Mouse (Mus musculus) limb, embryonic 12.5 days (tissue): ENCODE results near the gene Supt7l. TPM values are rescaled to one million over a fixed set of nuclear protein-coding genes. Genes with fewer than 3 reads are reported as not detected.
"Not testable (repeated sequence)": the region's sequence is repeated elsewhere in the genome, so short reads cannot be mapped to it uniquely, and the experiment has no call there.

Experiments
- ATAC-seq: fragments of 200-750 bp; cut with Nextera tagmentation; 2 replicates; pipeline ENCODE4 v1.8.0; 2017; ENCODE audit warnings: low read depth, moderate TSS enrichment; ENCODE audit not compliant: insufficient number of reproducible peaks, insufficient read depth, low FRiP score, low TSS enrichment
- H3K27ac ChIP-seq: fragments of 300-500 bp; sonication (generic); 2 replicates; pipeline ENCODE4 v1.5.1; 2016; ENCODE audit warnings: mild to moderate bottlenecking, moderate library complexity
- H3K27me3 ChIP-seq: fragments of 300-500 bp; sonication (generic); 2 replicates; pipeline ENCODE4 v1.6.1; 2016; ENCODE audit warnings: mild to moderate bottlenecking, moderate library complexity
- H3K36me3 ChIP-seq: fragments of 300-500 bp; sonication (generic); 2 replicates; pipeline ENCODE4 v1.6.1; 2016; ENCODE audit warnings: mild to moderate bottlenecking, moderate library complexity
- H3K4me1 ChIP-seq: fragments of 300-500 bp; sonication (generic); replicated peaks from 2 replicates; pipeline ENCODE4 v1.6.1; 2016
- H3K4me2 ChIP-seq: fragments of 300-500 bp; sonication (generic); 2 replicates; pipeline ENCODE4 v1.6.1; 2016; ENCODE audit warnings: mild to moderate bottlenecking, moderate library complexity
- H3K4me3 ChIP-seq: fragments of 300-500 bp; sonication (generic); replicated peaks from 2 replicates; pipeline ENCODE4 v1.5.1; 2016; ENCODE audit warnings: mild to moderate bottlenecking
- H3K9ac ChIP-seq: fragments of 300-500 bp; sonication (generic); replicated peaks from 2 replicates; pipeline ENCODE4 v1.6.1; 2016; ENCODE audit warnings: mild to moderate bottlenecking, moderate library complexity
- H3K9me3 ChIP-seq: fragments of 300-500 bp; sonication (generic); 2 replicates; pipeline ENCODE4 v1.6.1; 2016; ENCODE audit warnings: mild to moderate bottlenecking, moderate library complexity
- WGBS: fragments of 180-500 bp; shearing (Covaris S2); methylation state at CpG from one replicate; pipeline ENCODE4 v1.1.7; 2016; 5-methylcytosine and 5-hydroxymethylcytosine counted together
- polyA plus RNA-seq: library from polyadenylated mRNA; unstranded; fragments of >200 nt; fragmentation: Nextera tagmentation; extraction: Ambion mirVana; gene quantifications from 2 replicates; pipeline ENCODE4 v1.2.1, GENCODE M21; 2016

The Supt7l gene
- polyA plus RNA-seq: 31.0 TPM in 2 replicates

GRCm38 (mm10) chr5:31527707-31528106 lies at the start of gene Supt7l:
Gene Supt7l, minus strand, starts transcription at chr5:31527807.
- H3K9ac ChIP-seq: peak within 1 kb of the TSS; percentile 89
- not testable (repeated sequence) for H3K27me3 ChIP-seq, ATAC-seq, H3K9me3 ChIP-seq
- peaks cover 44% of the 10 kb centered on the region for H3K36me3 ChIP-seq
- peaks cover 22% of the 10 kb centered on the region for H3K4me1 ChIP-seq
- H3K4me2 ChIP-seq: peak within 1 kb of the TSS; percentile 97
- peak within 1 kb of the TSS; percentile 98 for H3K4me3 ChIP-seq
- 82% methylated on average over 11 of the region's 11 CpGs for WGBS
- peak within 1 kb of the TSS; percentile 87 for H3K27ac ChIP-seq

- H3K4me3 ChIP-seq: no peak overlapping the region
- no peaks in the 10 kb centered on the region for H3K27me3 ChIP-seq
- H3K4me1 ChIP-seq: peaks cover under 1% of the 10 kb centered on the region; the same call in 1 of the 2 replicates
- WGBS: 84% methylated on average over 7 of the region's 7 CpGs
- H3K9ac ChIP-seq: no peak overlapping the region
- no peaks in the 10 kb centered on the region for H3K36me3 ChIP-seq
- no peak for ATAC-seq
- H3K27ac ChIP-seq: no peak overlapping the region
- no peak overlapping the region for H3K4me2 ChIP-seq
- H3K9me3 ChIP-seq: no peaks in the 10 kb centered on the region
Measured at GRCm38 (mm10) chr5:31576539-31576975, 49.0 kb upstream of the Supt7l start.

- no peak for ATAC-seq
- H3K36me3 ChIP-seq: no peaks in the 10 kb centered on the region
- no peak overlapping the region for H3K27ac ChIP-seq
- no peak overlapping the region for H3K9ac ChIP-seq
- 93% methylated on average over 3 of the region's 3 CpGs for whole genome bisulfite sequencing
- no peak overlapping the region for H3K4me3 ChIP-seq
- H3K4me2 ChIP-seq: no peak overlapping the region
- H3K4me1 ChIP-seq: peaks cover 13% of the 10 kb centered on the region; the same call in 1 of the 2 replicates
- no peaks in the 10 kb centered on the region for H3K9me3 ChIP-seq
- H3K27me3 ChIP-seq: no peaks in the 10 kb centered on the region
Measured at GRCm38 (mm10) chr5:31573722-31574121, 46.1 kb upstream of the Supt7l start.

GRCm38 (mm10) chr5:31571023-31571608 lies 43.5 kb upstream of the Supt7l start:
- Histone ChIP-seq H3K4me1 (peaks cover 13% of the 10 kb centered on the region; the same call in 1 of the 2 replicates), H3K4me3 (no peak overlapping the region), H3K4me2 (peak overlapping the region; percentile 40), H3K36me3 (no peaks in the 10 kb centered on the region), H3K9ac (no peak overlapping the region; the same call in 1 of the 2 replicates), H3K9me3 (no peaks in the 10 kb centered on the region), H3K27me3 (no peaks in the 10 kb centered on the region), H3K27ac (no peak overlapping the region)
- ATAC-seq: no peak
- WGBS: 13% methylated on average over 20 of the region's 20 CpGs

- Histone ChIP-seq H3K9me3 (no peaks in the 10 kb centered on the region), H3K4me2 (no peak overlapping the region), H3K4me1 (peaks cover 13% of the 10 kb centered on the region; the same call in 1 of the 2 replicates), H3K27ac (no peak overlapping the region), H3K27me3 (no peaks in the 10 kb centered on the region), H3K9ac (no peak overlapping the region), H3K4me3 (no peak overlapping the region), H3K36me3 (no peaks in the 10 kb centered on the region)
- WGBS: 88% methylated on average over 5 of the region's 5 CpGs
- ATAC-seq: no peak
Measured at GRCm38 (mm10) chr5:31567951-31568657, 40.5 kb upstream of the Supt7l start.

GRCm38 (mm10) chr5:31566457-31566856 lies 38.9 kb upstream of the Supt7l start:
- 64% methylated on average over 3 of the region's 3 CpGs for WGBS
- no peak overlapping the region for H3K9ac ChIP-seq
- H3K4me1 ChIP-seq: peaks cover 11% of the 10 kb centered on the region; the same call in 1 of the 2 replicates
- no peak overlapping the region for H3K4me2 ChIP-seq
- no peak for ATAC-seq
- H3K27me3 ChIP-seq: no peaks in the 10 kb centered on the region
- no peaks in the 10 kb centered on the region for H3K9me3 ChIP-seq
- H3K4me3 ChIP-seq: no peak overlapping the region
- H3K27ac ChIP-seq: no peak overlapping the region
- peaks cover 14% of the 10 kb centered on the region; the same call in 1 of the 2 replicates for H3K36me3 ChIP-seq

- WGBS: 90% methylated on average over 7 of the region's 7 CpGs
- Histone ChIP-seq H3K27me3 (no peaks in the 10 kb centered on the region), H3K4me2 (no peak overlapping the region), H3K4me1 (peaks cover 6% of the 10 kb centered on the region; the same call in 1 of the 2 replicates), H3K9me3 (no peaks in the 10 kb centered on the region), H3K4me3 (no peak overlapping the region), H3K27ac (no peak overlapping the region), H3K9ac (no peak overlapping the region), H3K36me3 (peaks cover 17% of the 10 kb centered on the region; the same call in 1 of the 2 replicates)
- no peak for ATAC-seq
Measured at GRCm38 (mm10) chr5:31566026-31566425, 38.4 kb upstream of the Supt7l start.

- 82% methylated on average over 4 of the region's 4 CpGs for WGBS
- H3K4me1 ChIP-seq: no peaks in the 10 kb centered on the region
Measured at GRCm38 (mm10) chr5:31564976-31565375, 37.4 kb upstream of the Supt7l start.

GRCm38 (mm10) chr5:31563905-31564304 lies 36.3 kb upstream of the Supt7l start:
- Histone ChIP-seq H3K4me1 (no peaks in the 10 kb centered on the region), H3K9ac (no peak overlapping the region), H3K27ac (no peak overlapping the region), H3K4me2 (no peak overlapping the region), H3K36me3 (peaks cover 35% of the 10 kb centered on the region; the same call in 1 of the 2 replicates), H3K9me3 (no peaks in the 10 kb centered on the region), H3K27me3 (no peaks in the 10 kb centered on the region), H3K4me3 (no peak overlapping the region)
- WGBS: 31% methylated on average over 7 of the region's 7 CpGs
- no peak for ATAC-seq

More at GRCm38 (mm10) chr5:31564976-31565375, 37.4 kb upstream of the Supt7l start:
- ATAC-seq: no peak
- Histone ChIP-seq H3K9me3 (no peaks in the 10 kb centered on the region), H3K36me3 (peaks cover 25% of the 10 kb centered on the region; the same call in 1 of the 2 replicates), H3K4me3 (no peak overlapping the region), H3K27me3 (no peaks in the 10 kb centered on the region), H3K4me2 (no peak overlapping the region), H3K27ac (no peak overlapping the region), H3K9ac (no peak overlapping the region)

- Histone ChIP-seq H3K4me1 (no peaks in the 10 kb centered on the region), H3K9ac (no peak overlapping the region), H3K27me3 (no peaks in the 10 kb centered on the region), H3K27ac (no peak overlapping the region), H3K9me3 (no peaks in the 10 kb centered on the region), H3K4me3 (no peak overlapping the region), H3K4me2 (no peak overlapping the region), H3K36me3 (peaks cover 35% of the 10 kb centered on the region; the same call in 1 of the 2 replicates)
- WGBS: 6% methylated on average over 6 of the region's 6 CpGs
- no peak for ATAC-seq
Measured at GRCm38 (mm10) chr5:31563496-31563895, 35.9 kb upstream of the Supt7l start.

GRCm38 (mm10) chr5:31562036-31562666 lies 34.5 kb upstream of the Supt7l start:
- 87% methylated on average over 7 of the region's 7 CpGs for WGBS
- Histone ChIP-seq H3K4me2 (no peak overlapping the region), H3K27me3 (no peaks in the 10 kb centered on the region), H3K9ac (no peak overlapping the region), H3K27ac (no peak overlapping the region), H3K9me3 (no peaks in the 10 kb centered on the region), H3K4me3 (no peak overlapping the region), H3K4me1 (no peaks in the 10 kb centered on the region), H3K36me3 (peaks cover 44% of the 10 kb centered on the region)
- no peak for ATAC-seq
